Mouse (Mus musculus) heart, postnatal 0 days (tissue): ENCODE results near the gene Pxdc1. TPM values are rescaled to one million over a fixed set of nuclear protein-coding genes. Genes with fewer than 3 reads are reported as not detected.

ENCODE experiments used
- ATAC-seq: fragments of 200-750 bp; cut with Nextera tagmentation; 2 replicates; pipeline ENCODE4 v1.8.0; 2017; ENCODE audit warnings: low read depth, moderate number of reproducible peaks, moderate library complexity; ENCODE audit not compliant: insufficient read depth
- DNase-seq: peaks from one replicate; pipeline ENCODE4 v3.0.0-alpha.2; 2016; ENCODE audit warnings: low spot score
- H3K27ac ChIP-seq: fragments of 300-500 bp; sonication (generic); 2 replicates; pipeline ENCODE4 v1.5.1; 2014; ENCODE audit warnings: low read depth, mild to moderate bottlenecking
- H3K27me3 ChIP-seq: fragments of 300-500 bp; sonication (generic); 2 replicates; pipeline ENCODE4 v1.6.1; 2014; ENCODE audit warnings: low read length, mixed read lengths; ENCODE audit not compliant: control insufficient read depth, insufficient read depth
- H3K36me3 ChIP-seq: fragments of 300-500 bp; sonication (generic); replicated peaks from 2 replicates; pipeline ENCODE4 v1.6.1; 2014; ENCODE audit warnings: low read length, mixed read lengths; ENCODE audit not compliant: control insufficient read depth, insufficient read depth
- H3K4me1 ChIP-seq: fragments of 300-500 bp; sonication (generic); 2 replicates; pipeline ENCODE4 v1.6.1; 2014; ENCODE audit warnings: antibody characterized with exemption; ENCODE audit not compliant: control insufficient read depth, insufficient read depth
- H3K4me2 ChIP-seq: fragments of 300-500 bp; sonication (generic); 2 replicates; pipeline ENCODE4 v1.6.1; 2014; ENCODE audit warnings: low read depth, mild to moderate bottlenecking, low read length, moderate library complexity
- H3K4me3 ChIP-seq: fragments of 300-500 bp; sonication (generic); 2 replicates; pipeline ENCODE4 v1.5.1; 2014; ENCODE audit warnings: low read depth, low read length
- H3K9ac ChIP-seq: fragments of 300-500 bp; sonication (generic); replicated peaks from 2 replicates; pipeline ENCODE4 v1.6.1; 2014; ENCODE audit warnings: low read depth, low read length, mixed read lengths
- H3K9me3 ChIP-seq: fragments of 300-500 bp; sonication (generic); replicated peaks from 2 replicates; pipeline ENCODE4 v1.6.1; 2016; ENCODE audit warnings: low read length; ENCODE audit not compliant: control insufficient read depth
- CTCF ChIP-seq: IDR thresholded peaks from 2 replicates; pipeline ENCODE4 v1.5.1; 2016; ENCODE audit warnings: antibody characterized with exemption, control low read depth, low read depth
- EP300 ChIP-seq: IDR thresholded peaks from 2 replicates; pipeline ENCODE4 v1.6.1; 2016; ENCODE audit warnings: antibody characterized with exemption, low read depth
- WGBS: fragments of 180-500 bp; shearing (Covaris S2); extraction: QIAGEN DNeasy Blood & Tissue Kit; methylation state at CpG from one replicate; pipeline ENCODE4 v1.1.7; 2014; 5-methylcytosine and 5-hydroxymethylcytosine counted together
- polyA plus RNA-seq: library from polyadenylated mRNA; unstranded; fragments of >200 nt; fragmentation: Nextera tagmentation; extraction: Ambion mirVana; gene quantifications from 2 replicates; pipeline ENCODE4 v1.2.1, GENCODE M21; 2015
- total RNA-seq: library from RNA; depleted of rRNA; stranded (reverse); fragments of >200 nt; gene quantifications from 2 replicates; pipeline ENCODE4 v1.2.3, GENCODE M21; 2014; ENCODE audit warnings: low replicate concordance

The Pxdc1 gene
- total and polyA plus RNA-seq, 2 experiments from 2014 or later, result 16.5 to 31.2 TPM

DNA sequence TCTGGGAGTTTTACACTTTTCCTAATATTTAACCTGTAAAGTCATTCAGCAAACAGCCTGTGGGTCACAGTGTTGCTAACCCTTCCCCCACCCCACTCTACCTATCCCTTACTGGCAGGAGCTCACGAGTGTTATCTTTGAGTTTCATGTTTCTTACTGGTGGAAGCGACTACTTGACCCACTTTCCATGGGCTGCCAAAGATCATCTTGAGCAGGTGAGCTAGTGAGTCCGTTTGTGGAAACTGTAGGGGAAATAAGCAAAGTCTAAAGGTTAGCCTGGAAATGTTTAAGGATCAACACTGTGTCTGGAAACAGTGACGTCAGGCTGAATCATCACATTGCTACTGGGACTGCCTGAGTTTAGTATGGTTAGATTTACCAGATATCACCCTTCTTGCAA is 6.2 kb upstream of the Pxdc1 start:
- Histone ChIP-seq H3K27me3 (no peaks in the 10 kb centered on the region), H3K9me3 (no peaks in the 10 kb centered on the region), H3K4me1 (no peaks in the 10 kb centered on the region), H3K9ac (no peak overlapping the region), H3K36me3 (no peaks in the 10 kb centered on the region), H3K4me2 (no peak overlapping the region), H3K4me3 (no peak overlapping the region), H3K27ac (no peak overlapping the region)
- TF ChIP-seq EP300 (no peak), CTCF (no peak)
- DNase-seq (no peak), ATAC-seq (no peak)
- WGBS, result 37% methylated on average over 4 of the region's 4 CpGs

DNA sequence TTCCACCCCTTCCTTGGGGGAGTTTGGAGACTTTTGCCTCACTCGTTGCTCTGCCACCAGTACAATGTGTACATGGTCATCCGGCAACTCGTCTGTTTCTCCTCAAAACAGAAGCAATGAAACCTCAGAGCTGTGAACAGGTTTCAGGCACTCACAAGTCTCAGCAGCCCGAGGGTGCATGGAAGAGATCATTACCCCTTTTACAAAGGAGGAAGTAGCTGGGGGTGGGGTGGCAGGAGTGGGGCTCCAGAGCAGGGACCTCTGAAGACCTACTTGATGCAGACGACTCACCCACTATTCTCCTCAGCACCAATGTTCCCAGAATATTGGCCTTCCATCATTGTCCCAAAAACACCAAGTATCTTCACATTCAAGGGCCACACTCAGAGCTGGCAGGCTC is 3.1 kb upstream of the Pxdc1 start:
- Histone ChIP-seq H3K4me1 (0 out of 2 replicates have a peak, but pooled peaks cover under 1% of the 10 kb centered on the region), H3K27ac (no peak overlapping the region), H3K9ac (no peak overlapping the region), H3K27me3 (no peaks in the 10 kb centered on the region), H3K9me3 (no peaks in the 10 kb centered on the region), H3K36me3 (no peaks in the 10 kb centered on the region), H3K4me3 (no peak overlapping the region), H3K4me2 (no peak overlapping the region)
- WGBS, result 71% methylated on average over 5 of the region's 5 CpGs
- ATAC-seq, result no peak
- TF ChIP-seq CTCF (no peak), EP300 (no peak)
- no peak for DNase-seq

DNA sequence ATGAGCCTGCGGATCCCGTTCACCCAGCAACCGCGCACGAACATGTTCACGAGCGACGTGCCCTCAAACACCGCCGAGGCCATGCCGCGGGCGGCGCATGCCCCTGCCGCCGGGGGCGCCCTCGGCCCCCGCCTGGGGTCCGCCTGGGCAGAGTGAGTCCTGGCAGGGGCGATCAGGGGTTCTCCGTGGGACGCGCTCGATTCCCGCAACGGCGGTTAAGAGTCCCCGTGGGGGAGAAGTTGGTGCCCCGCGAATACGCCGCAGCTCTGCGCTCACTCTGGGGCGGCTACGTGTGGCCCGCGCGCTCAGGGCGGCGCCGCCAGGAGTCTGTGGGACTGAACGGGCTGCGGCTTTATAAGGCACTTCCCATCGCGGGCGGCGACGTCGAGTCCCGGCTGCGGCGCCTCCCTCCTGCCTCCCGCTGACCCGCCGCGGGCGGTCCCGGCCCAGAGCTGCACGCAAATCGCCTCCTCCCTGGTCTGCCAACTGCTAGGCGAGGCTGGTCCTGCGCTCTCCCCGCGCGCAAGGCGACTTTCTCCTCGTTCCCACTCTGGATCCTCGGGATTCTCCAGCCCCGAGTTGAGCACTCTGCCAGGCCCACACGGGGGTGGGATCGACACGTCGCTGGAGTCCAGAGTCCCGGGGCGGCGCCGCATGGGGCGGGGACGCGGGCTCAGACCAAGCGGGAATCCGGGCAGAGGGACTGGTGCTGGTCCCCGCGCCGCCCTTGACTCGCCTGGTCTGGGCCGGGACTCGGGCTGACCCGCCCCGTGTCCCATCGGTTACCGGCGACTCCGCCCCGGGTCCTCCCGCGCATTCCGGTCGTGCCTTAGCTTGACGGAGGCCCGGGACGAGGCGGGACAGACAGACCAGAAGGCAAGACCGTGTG is 689 bp downstream of the Pxdc1 start:
- DNase-seq (peak; percentile 62), ATAC-seq (peak; percentile 72)
- Histone ChIP-seq H3K36me3 (no peaks in the 10 kb centered on the region), H3K4me1 (peaks cover 14% of the 10 kb centered on the region; the same call in 1 of the 2 replicates), H3K27ac (peak overlapping the region; percentile 90), H3K27me3 (no peaks in the 10 kb centered on the region), H3K4me2 (peak overlapping the region; percentile 90), H3K9me3 (no peaks in the 10 kb centered on the region), H3K4me3 (peak overlapping the region; percentile 77), H3K9ac (peak overlapping the region; percentile 83)
- no peak; the same call in 1 of the 2 replicates for TF ChIP-seq CTCF
- 0 out of 2 replicates have a peak, but pooled peaks have one; percentile 18 for TF ChIP-seq EP300
- WGBS, result under 1% methylated on average over 100 of the region's 105 CpGs

DNA sequence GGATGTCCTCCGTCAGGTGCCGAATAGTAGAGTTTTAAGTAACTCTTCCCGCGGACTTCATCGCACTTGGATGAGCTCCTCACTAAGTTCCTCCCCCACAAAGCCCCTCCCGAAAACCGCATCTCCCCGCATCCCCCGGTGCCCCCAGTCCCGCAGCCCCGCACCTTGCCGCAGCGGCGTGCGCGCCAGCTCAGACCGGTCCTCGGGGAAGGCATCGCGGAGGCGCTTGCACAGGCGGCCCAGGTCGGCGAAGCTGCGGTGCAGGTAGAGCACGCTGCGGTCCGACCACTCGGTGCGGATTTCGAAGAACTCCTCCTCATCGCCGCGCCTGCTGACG is 1.3 kb downstream of the Pxdc1 start:
- H3K4me2 ChIP-seq, result peak overlapping the region; percentile 90
- ATAC-seq (peak; percentile 2; the same call in 1 of the 2 replicates), DNase-seq (no peak)
- TF ChIP-seq CTCF (no peak), EP300 (no peak)
- peak overlapping the region; percentile 90 for H3K27ac ChIP-seq
- H3K9ac ChIP-seq, result peak overlapping the region; percentile 83
- under 1% methylated on average over 35 of the region's 35 CpGs for WGBS
- H3K9me3 ChIP-seq, result no peaks in the 10 kb centered on the region
- H3K4me3 ChIP-seq, result peak overlapping the region; percentile 77
- H3K27me3 ChIP-seq, result no peaks in the 10 kb centered on the region
- peaks cover 20% of the 10 kb centered on the region; the same call in 1 of the 2 replicates for H3K4me1 ChIP-seq
- H3K36me3 ChIP-seq, result no peaks in the 10 kb centered on the region

GRCm38 (mm10) chr13:34651474-34651991 is 1.8 kb downstream of the Pxdc1 start:
- no peak for TF ChIP-seq EP300
- TF ChIP-seq CTCF, result no peak
- Histone ChIP-seq H3K4me3 (peak overlapping the region; percentile 77), H3K4me1 (peaks cover 23% of the 10 kb centered on the region; the same call in 1 of the 2 replicates), H3K4me2 (peak overlapping the region; percentile 90), H3K27me3 (no peaks in the 10 kb centered on the region), H3K27ac (peak overlapping the region; percentile 90), H3K9ac (peak overlapping the region; percentile 83), H3K9me3 (no peaks in the 10 kb centered on the region), H3K36me3 (no peaks in the 10 kb centered on the region)
- DNase-seq (peak; percentile 45), ATAC-seq (peak; percentile 23)
- 2% methylated on average over 24 of the region's 24 CpGs for WGBS
